Mouse (Mus musculus): ENCODE measurements around the gene Aloxe3. TPM values are rescaled to one million over a fixed set of nuclear protein-coding genes. Genes with fewer than 3 reads are reported as not detected.
A peak's percentile ranks its signal among the peaks of the same experiment; 100 is the strongest.

Gene Aloxe3
- polyA plus RNA-seq, 1 experiment from 2014 or later = 0.37 TPM

DNA sequence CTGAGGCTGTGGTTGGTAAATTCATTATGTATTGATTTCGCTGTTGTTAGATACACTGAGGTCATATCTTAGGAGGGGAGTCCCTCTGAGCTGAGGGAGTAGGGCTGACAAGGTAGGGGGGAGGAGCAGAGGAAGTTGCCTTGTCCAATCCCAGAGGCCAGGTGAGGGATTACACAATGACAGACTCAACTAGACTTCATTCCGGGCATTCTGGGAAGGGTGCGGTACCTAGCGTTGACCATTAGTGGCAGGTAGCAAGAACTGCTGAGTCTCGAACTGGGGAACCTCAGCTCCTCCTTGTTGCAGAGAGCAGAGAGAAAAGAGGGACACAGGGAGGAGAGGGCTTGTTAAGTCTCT is 7.8 kb downstream of the Aloxe3 start:
- no peak overlapping the region for H3K27ac ChIP-seq (ENCODE audit: low read depth, low read length)
- H3K9ac ChIP-seq (ENCODE audit: low read depth, low read length) = no peak overlapping the region; the same call in 1 of the 2 replicates
- H3K4me3 ChIP-seq (ENCODE audit: low read depth, low read length) = peak overlapping the region; percentile 51
- H3K9me3 ChIP-seq (replicated peaks; ENCODE audit: control insufficient read depth, low read length) = no peaks in the 10 kb centered on the region
- no peaks in the 10 kb centered on the region for H3K36me3 ChIP-seq (ENCODE audit: control insufficient read depth, insufficient read depth, low read length)
- ATAC-seq (replicated peaks; ENCODE audit: insufficient number of reproducible peaks, low FRiP score, low TSS enrichment) = no peak
- H3K27me3 ChIP-seq (ENCODE audit: control insufficient read depth, insufficient read depth, low read length) = peaks cover 12% of the 10 kb centered on the region
- H3K4me1 ChIP-seq (ENCODE audit: control insufficient read depth, insufficient read depth, low read length) = peaks cover 7% of the 10 kb centered on the region; the same call in 1 of the 2 replicates
- H3K4me2 ChIP-seq = peak overlapping the region; percentile 89
- 15% methylated on average over 5 of the region's 5 CpGs for WGBS (ENCODE audit: insufficient replicate concordance)

- H3K4me1 ChIP-seq (ENCODE audit: control insufficient read depth, insufficient read depth, low read length) = peaks cover 7% of the 10 kb centered on the region; the same call in 1 of the 2 replicates
- peak overlapping the region; percentile 89 for H3K4me2 ChIP-seq
- H3K27ac ChIP-seq (ENCODE audit: low read depth, low read length) = no peak overlapping the region
- no peaks in the 10 kb centered on the region for H3K36me3 ChIP-seq (ENCODE audit: control insufficient read depth, insufficient read depth, low read length)
- H3K4me3 ChIP-seq (ENCODE audit: low read depth, low read length) = peak overlapping the region; percentile 51
- H3K9ac ChIP-seq (ENCODE audit: low read depth, low read length) = peak overlapping the region; percentile 67
- H3K27me3 ChIP-seq (ENCODE audit: control insufficient read depth, insufficient read depth, low read length) = peaks cover 12% of the 10 kb centered on the region
- peak; percentile 62; the same call in 1 of the 2 replicates for ATAC-seq (replicated peaks; ENCODE audit: insufficient number of reproducible peaks, low FRiP score, low TSS enrichment)
- H3K9me3 ChIP-seq (replicated peaks; ENCODE audit: control insufficient read depth, low read length) = no peaks in the 10 kb centered on the region
- under 1% methylated on average over 34 of the region's 34 CpGs for WGBS (ENCODE audit: insufficient replicate concordance)
Measured at GRCm38 (mm10) chr11:69133923-69134621, 8.4 kb downstream of the Aloxe3 start.

GRCm38 (mm10) chr11:69134622-69134968 is 8.9 kb downstream of the Aloxe3 start:
- Histone ChIP-seq H3K9ac (ENCODE audit: low read depth, low read length) (peak overlapping the region; percentile 67), H3K36me3 (ENCODE audit: control insufficient read depth, insufficient read depth, low read length) (no peaks in the 10 kb centered on the region), H3K4me3 (ENCODE audit: low read depth, low read length) (peak overlapping the region; percentile 51), H3K27me3 (ENCODE audit: control insufficient read depth, insufficient read depth, low read length) (peaks cover 12% of the 10 kb centered on the region), H3K27ac (ENCODE audit: low read depth, low read length) (no peak overlapping the region), H3K4me1 (ENCODE audit: control insufficient read depth, insufficient read depth, low read length) (peaks cover 7% of the 10 kb centered on the region; the same call in 1 of the 2 replicates), H3K9me3 (replicated peaks; ENCODE audit: control insufficient read depth, low read length) (no peaks in the 10 kb centered on the region), H3K4me2 (peak overlapping the region; percentile 89)
- WGBS (ENCODE audit: insufficient replicate concordance) = 31% methylated on average over 8 of the region's 8 CpGs
- ATAC-seq (replicated peaks; ENCODE audit: insufficient number of reproducible peaks, low FRiP score, low TSS enrichment) = no peak; the same call in 1 of the 2 replicates

GRCm38 (mm10) chr11:69135361-69135760 is 9.7 kb downstream of the Aloxe3 start:
- no peak for ATAC-seq (replicated peaks; ENCODE audit: insufficient number of reproducible peaks, low FRiP score, low TSS enrichment)
- 86% methylated on average over 6 of the region's 6 CpGs for WGBS (ENCODE audit: insufficient replicate concordance)
- H3K9me3 ChIP-seq (replicated peaks; ENCODE audit: control insufficient read depth, low read length) = no peaks in the 10 kb centered on the region
- H3K36me3 ChIP-seq (ENCODE audit: control insufficient read depth, insufficient read depth, low read length) = no peaks in the 10 kb centered on the region
- peaks cover 7% of the 10 kb centered on the region; the same call in 1 of the 2 replicates for H3K4me1 ChIP-seq (ENCODE audit: control insufficient read depth, insufficient read depth, low read length)
- H3K4me2 ChIP-seq = no peak overlapping the region
- no peak overlapping the region for H3K4me3 ChIP-seq (ENCODE audit: low read depth, low read length)
- H3K9ac ChIP-seq (ENCODE audit: low read depth, low read length) = no peak overlapping the region
- peaks cover 12% of the 10 kb centered on the region for H3K27me3 ChIP-seq (ENCODE audit: control insufficient read depth, insufficient read depth, low read length)
- no peak overlapping the region for H3K27ac ChIP-seq (ENCODE audit: low read depth, low read length)

- 74% methylated on average over 7 of the region's 7 CpGs for WGBS (ENCODE audit: insufficient replicate concordance)
- no peak for ATAC-seq (replicated peaks; ENCODE audit: insufficient number of reproducible peaks, low FRiP score, low TSS enrichment)
Measured at GRCm38 (mm10) chr11:69147546-69147945, 21.9 kb downstream of the Aloxe3 start.

DNA sequence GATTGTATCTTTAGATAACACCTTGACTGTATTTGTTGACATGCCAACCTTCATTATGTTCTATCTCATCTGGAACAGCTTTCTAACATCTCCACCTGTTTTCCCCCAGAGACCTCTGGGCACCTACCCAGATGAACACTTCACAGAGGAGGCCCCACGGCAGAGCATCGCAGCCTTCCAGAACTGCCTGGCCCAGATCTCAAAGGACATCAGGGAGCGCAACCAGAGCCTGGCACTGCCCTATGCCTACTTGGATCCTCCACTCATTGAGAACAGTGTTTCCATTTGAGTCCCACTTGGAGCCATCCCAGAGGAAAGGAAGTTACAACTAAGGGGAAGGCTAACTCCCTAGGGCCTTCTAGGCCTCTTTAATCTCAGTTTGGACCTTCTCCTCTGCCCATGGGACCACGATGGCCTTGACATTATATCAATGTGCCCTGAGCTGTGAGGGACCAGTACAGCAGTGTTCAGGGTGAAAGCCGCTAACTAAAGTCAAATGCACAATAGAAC is 22.8 kb downstream of the Aloxe3 start:
- peaks cover 12% of the 10 kb centered on the region for H3K27me3 ChIP-seq (ENCODE audit: control insufficient read depth, insufficient read depth, low read length)
- no peaks in the 10 kb centered on the region for H3K4me1 ChIP-seq (ENCODE audit: control insufficient read depth, insufficient read depth, low read length)
- no peak overlapping the region for H3K27ac ChIP-seq (ENCODE audit: low read depth, low read length)
- H3K9me3 ChIP-seq (replicated peaks; ENCODE audit: control insufficient read depth, low read length) = no peaks in the 10 kb centered on the region
- H3K9ac ChIP-seq (ENCODE audit: low read depth, low read length) = no peak overlapping the region
- no peak overlapping the region for H3K4me3 ChIP-seq (ENCODE audit: low read depth, low read length)
- no peak for ATAC-seq (replicated peaks; ENCODE audit: insufficient number of reproducible peaks, low FRiP score, low TSS enrichment)
- H3K4me2 ChIP-seq = no peak overlapping the region
- WGBS (ENCODE audit: insufficient replicate concordance) = 79% methylated on average over 5 of the region's 5 CpGs
- no peaks in the 10 kb centered on the region for H3K36me3 ChIP-seq (ENCODE audit: control insufficient read depth, insufficient read depth, low read length)

More at GRCm38 (mm10) chr11:69147546-69147945, 21.9 kb downstream of the Aloxe3 start:
- Histone ChIP-seq H3K27ac (ENCODE audit: low read depth, low read length) (no peak overlapping the region), H3K9ac (ENCODE audit: low read depth, low read length) (no peak overlapping the region), H3K9me3 (replicated peaks; ENCODE audit: control insufficient read depth, low read length) (no peaks in the 10 kb centered on the region), H3K4me3 (ENCODE audit: low read depth, low read length) (no peak overlapping the region), H3K4me2 (no peak overlapping the region), H3K36me3 (ENCODE audit: control insufficient read depth, insufficient read depth, low read length) (no peaks in the 10 kb centered on the region), H3K4me1 (ENCODE audit: control insufficient read depth, insufficient read depth, low read length) (no peaks in the 10 kb centered on the region), H3K27me3 (ENCODE audit: control insufficient read depth, insufficient read depth, low read length) (peaks cover 11% of the 10 kb centered on the region)

GRCm38 (mm10) chr11:69149728-69150127 is 24.0 kb downstream of the Aloxe3 start:
- 61% methylated on average over 6 of the region's 6 CpGs for WGBS (ENCODE audit: insufficient replicate concordance)
- Histone ChIP-seq H3K4me2 (no peak overlapping the region), H3K4me1 (ENCODE audit: control insufficient read depth, insufficient read depth, low read length) (no peaks in the 10 kb centered on the region), H3K4me3 (ENCODE audit: low read depth, low read length) (no peak overlapping the region), H3K36me3 (ENCODE audit: control insufficient read depth, insufficient read depth, low read length) (no peaks in the 10 kb centered on the region), H3K27me3 (ENCODE audit: control insufficient read depth, insufficient read depth, low read length) (peaks cover 14% of the 10 kb centered on the region), H3K9me3 (replicated peaks; ENCODE audit: control insufficient read depth, low read length) (no peaks in the 10 kb centered on the region), H3K27ac (ENCODE audit: low read depth, low read length) (no peak overlapping the region), H3K9ac (ENCODE audit: low read depth, low read length) (no peak overlapping the region)
- no peak for ATAC-seq (replicated peaks; ENCODE audit: insufficient number of reproducible peaks, low FRiP score, low TSS enrichment)

GRCm38 (mm10) chr11:69150444-69150843 is 24.7 kb downstream of the Aloxe3 start:
- Histone ChIP-seq H3K9me3 (replicated peaks; ENCODE audit: control insufficient read depth, low read length) (no peaks in the 10 kb centered on the region), H3K4me2 (peak overlapping the region; percentile 49), H3K36me3 (ENCODE audit: control insufficient read depth, insufficient read depth, low read length) (no peaks in the 10 kb centered on the region), H3K4me1 (ENCODE audit: control insufficient read depth, insufficient read depth, low read length) (no peaks in the 10 kb centered on the region), H3K27ac (ENCODE audit: low read depth, low read length) (no peak overlapping the region), H3K27me3 (ENCODE audit: control insufficient read depth, insufficient read depth, low read length) (peaks cover 18% of the 10 kb centered on the region), H3K4me3 (ENCODE audit: low read depth, low read length) (peak overlapping the region; percentile 11; the same call in 1 of the 2 replicates), H3K9ac (ENCODE audit: low read depth, low read length) (0 out of 2 replicates have a peak overlapping the region, but pooled peaks have one; percentile 12)
- WGBS (ENCODE audit: insufficient replicate concordance) = 8% methylated on average over 7 of the region's 7 CpGs
- ATAC-seq (replicated peaks; ENCODE audit: insufficient number of reproducible peaks, low FRiP score, low TSS enrichment) = no peak

Data from heart, embryonic 11.5 days (tissue).